Mouse (Mus musculus) forebrain, embryonic 13.5 days (tissue): ENCODE data around the gene Cyp1a1. TPM values are rescaled to one million over a fixed set of nuclear protein-coding genes. Genes with fewer than 3 reads are reported as not detected.

Experiments
- ATAC-seq: fragments of 200-750 bp; cut with Nextera tagmentation; 2 replicates; pipeline ENCODE4 v1.8.0; 2017
- H3K27ac ChIP-seq: fragments of 300-500 bp; sonication (generic); 2 replicates; pipeline ENCODE4 v1.5.1; 2015; ENCODE audit warnings: inconsistent platforms, mild to moderate bottlenecking, moderate library complexity
- H3K27me3 ChIP-seq: fragments of 300-500 bp; sonication (generic); 2 replicates; pipeline ENCODE4 v1.6.1; 2015; ENCODE audit warnings: mild to moderate bottlenecking, inconsistent platforms
- H3K36me3 ChIP-seq: fragments of 300-500 bp; sonication (generic); 2 replicates; pipeline ENCODE4 v1.6.1; 2015; ENCODE audit warnings: mild to moderate bottlenecking, inconsistent platforms; ENCODE audit not compliant: poor library complexity, severe bottlenecking
- H3K4me1 ChIP-seq: fragments of 300-500 bp; sonication (generic); 2 replicates; pipeline ENCODE4 v1.6.1; 2015; ENCODE audit warnings: inconsistent platforms
- H3K4me2 ChIP-seq: fragments of 300-500 bp; sonication (generic); 2 replicates; pipeline ENCODE4 v1.6.1; 2015; ENCODE audit warnings: inconsistent platforms, mild to moderate bottlenecking, moderate library complexity
- H3K4me3 ChIP-seq: fragments of 300-500 bp; sonication (generic); 2 replicates; pipeline ENCODE4 v1.5.1; 2015; ENCODE audit warnings: mild to moderate bottlenecking, inconsistent platforms
- H3K9ac ChIP-seq: fragments of 300-500 bp; sonication (generic); 2 replicates; pipeline ENCODE4 v1.6.1; 2015; ENCODE audit warnings: mild to moderate bottlenecking, inconsistent platforms
- H3K9me3 ChIP-seq: fragments of 300-500 bp; sonication (generic); replicated peaks from 2 replicates; pipeline ENCODE4 v1.6.1; 2016; ENCODE audit warnings: inconsistent platforms
- WGBS: fragments of 180-500 bp; shearing (Covaris S2); methylation state at CpG from one replicate; pipeline ENCODE4 v1.1.7; 2015; 5-methylcytosine and 5-hydroxymethylcytosine counted together
- polyA plus RNA-seq: library from polyadenylated mRNA; unstranded; fragments of >200 nt; fragmentation: Nextera tagmentation; extraction: Ambion mirVana; gene quantifications from 2 replicates; pipeline ENCODE4 v1.2.1, GENCODE M21; 2015

Cyp1a1 gene
- polyA plus RNA-seq, 1 experiment from 2014 or later = not detected

DNA sequence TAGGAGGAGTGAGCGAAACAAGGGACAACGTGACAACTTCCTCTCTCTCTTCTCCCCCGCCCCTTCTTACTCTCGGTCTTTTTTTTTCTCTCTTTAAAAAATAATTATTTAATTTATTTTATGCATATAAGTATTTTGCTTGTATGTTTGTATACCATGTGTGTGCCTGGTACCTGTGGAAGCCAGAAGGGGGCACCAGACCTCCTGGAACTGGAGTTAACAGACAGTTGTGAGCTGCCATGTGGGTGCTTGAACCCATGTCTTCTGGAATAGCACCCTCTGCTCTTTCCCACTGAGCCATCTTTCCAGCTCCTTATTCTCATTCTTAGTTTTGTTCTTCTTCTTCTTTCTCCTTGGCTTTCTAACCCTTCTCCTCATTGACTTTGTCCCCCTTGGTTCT lies 28.8 kb upstream of the Cyp1a1 start:
- Histone ChIP-seq H3K9ac (no peak overlapping the region), H3K4me3 (no peak overlapping the region), H3K4me1 (peaks cover 4% of the 10 kb centered on the region), H3K9me3 (no peaks in the 10 kb centered on the region), H3K36me3 (no peaks in the 10 kb centered on the region), H3K4me2 (no peak overlapping the region), H3K27me3 (0 out of 2 replicates have a peak, but pooled peaks cover 5% of the 10 kb centered on the region), H3K27ac (no peak overlapping the region)
- 80% methylated on average over 4 of the region's 4 CpGs for WGBS
- no peak for ATAC-seq

DNA sequence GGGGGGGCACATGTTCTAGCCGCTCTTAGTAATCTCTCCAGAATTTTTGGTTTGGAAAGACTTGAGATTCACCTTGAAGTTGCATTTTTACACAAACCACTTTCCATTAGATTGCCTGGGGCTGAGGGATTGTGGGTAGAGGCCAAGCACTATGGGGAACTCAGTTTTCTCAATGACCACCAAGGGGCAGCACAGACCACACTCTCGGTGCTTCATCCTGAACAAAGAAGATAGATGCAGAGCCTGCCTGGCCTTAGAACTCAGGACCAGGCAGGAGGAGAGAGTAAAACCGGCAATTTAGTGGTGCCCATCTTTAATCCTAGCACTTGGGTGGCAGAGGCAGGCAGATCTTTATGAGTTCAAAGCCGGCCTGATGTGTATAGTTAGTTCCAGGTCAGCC lies 28.0 kb upstream of the Cyp1a1 start:
- Histone ChIP-seq H3K4me1 (peaks cover 4% of the 10 kb centered on the region), H3K9ac (no peak overlapping the region), H3K27ac (no peak overlapping the region), H3K4me3 (no peak overlapping the region), H3K4me2 (no peak overlapping the region), H3K36me3 (no peaks in the 10 kb centered on the region), H3K27me3 (no peaks in the 10 kb centered on the region), H3K9me3 (no peaks in the 10 kb centered on the region)
- 23% methylated on average over 4 of the region's 4 CpGs for WGBS
- ATAC-seq = peak; percentile 69

- H3K27me3 ChIP-seq = no peaks in the 10 kb centered on the region
- no peak overlapping the region for H3K4me3 ChIP-seq
- no peak for ATAC-seq
- 85% methylated on average over 6 of the region's 6 CpGs for WGBS
- H3K36me3 ChIP-seq = no peaks in the 10 kb centered on the region
- H3K9ac ChIP-seq = no peak overlapping the region
- H3K4me1 ChIP-seq = peaks cover 4% of the 10 kb centered on the region
- H3K4me2 ChIP-seq = no peak overlapping the region
- no peaks in the 10 kb centered on the region for H3K9me3 ChIP-seq
- H3K27ac ChIP-seq = no peak overlapping the region
Measured at GRCm38 (mm10) chr9:57660501-57660900, 27.2 kb upstream of the Cyp1a1 start.

DNA sequence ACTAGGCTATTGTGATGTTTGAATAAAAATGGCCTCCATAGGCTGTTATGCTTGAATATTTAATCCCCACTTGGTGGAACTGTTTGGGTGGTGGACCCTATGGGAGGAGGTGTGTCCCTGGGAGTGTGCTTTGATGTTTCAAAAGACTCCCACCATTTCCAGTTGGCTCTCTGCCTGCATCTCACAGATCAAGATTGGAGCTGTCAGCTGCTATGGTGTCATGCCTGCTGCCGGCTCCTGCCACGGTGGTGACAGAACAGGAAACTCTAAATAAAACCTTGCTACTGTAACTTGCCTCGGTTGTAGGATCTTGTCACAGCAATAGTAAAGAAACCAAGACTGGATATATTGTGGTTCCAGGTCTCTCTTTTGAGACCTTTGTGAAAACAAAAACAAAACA lies 26.2 kb upstream of the Cyp1a1 start:
- Histone ChIP-seq H3K9ac (no peak overlapping the region), H3K4me1 (no peaks in the 10 kb centered on the region), H3K27me3 (peaks cover 1% of the 10 kb centered on the region; the same call in 1 of the 2 replicates), H3K27ac (no peak overlapping the region), H3K4me3 (no peak overlapping the region), H3K36me3 (no peaks in the 10 kb centered on the region), H3K9me3 (no peaks in the 10 kb centered on the region), H3K4me2 (no peak overlapping the region)
- WGBS = 67% methylated on average over 3 of the region's 3 CpGs
- no peak for ATAC-seq

- peaks cover 3% of the 10 kb centered on the region; the same call in 1 of the 2 replicates for H3K27me3 ChIP-seq
- H3K4me1 ChIP-seq = no peaks in the 10 kb centered on the region
- H3K4me2 ChIP-seq = no peak overlapping the region
- H3K9ac ChIP-seq = no peak overlapping the region
- H3K27ac ChIP-seq = no peak overlapping the region
- ATAC-seq = no peak
- H3K36me3 ChIP-seq = no peaks in the 10 kb centered on the region
- H3K4me3 ChIP-seq = no peak overlapping the region
- no peaks in the 10 kb centered on the region for H3K9me3 ChIP-seq
- 76% methylated on average over 7 of the region's 7 CpGs for WGBS
Measured at GRCm38 (mm10) chr9:57664616-57665015, 23.1 kb upstream of the Cyp1a1 start.

GRCm38 (mm10) chr9:57666536-57666935 lies 21.2 kb upstream of the Cyp1a1 start:
- Histone ChIP-seq H3K4me3 (no peak overlapping the region), H3K36me3 (no peaks in the 10 kb centered on the region), H3K9ac (no peak overlapping the region), H3K9me3 (no peaks in the 10 kb centered on the region), H3K27me3 (peaks cover 3% of the 10 kb centered on the region; the same call in 1 of the 2 replicates), H3K27ac (no peak overlapping the region), H3K4me2 (no peak overlapping the region), H3K4me1 (no peaks in the 10 kb centered on the region)
- 89% methylated on average over 8 of the region's 8 CpGs for WGBS
- no peak for ATAC-seq

- H3K36me3 ChIP-seq = no peaks in the 10 kb centered on the region
- H3K9ac ChIP-seq = no peak overlapping the region
- H3K4me1 ChIP-seq = no peaks in the 10 kb centered on the region
- no peak for ATAC-seq
- H3K4me2 ChIP-seq = no peak overlapping the region
- no peaks in the 10 kb centered on the region for H3K9me3 ChIP-seq
- 83% methylated on average over 3 of the region's 3 CpGs for WGBS
- no peak overlapping the region for H3K4me3 ChIP-seq
- H3K27ac ChIP-seq = no peak overlapping the region
- peaks cover 3% of the 10 kb centered on the region; the same call in 1 of the 2 replicates for H3K27me3 ChIP-seq
Measured at GRCm38 (mm10) chr9:57667136-57667535, 20.6 kb upstream of the Cyp1a1 start.

DNA sequence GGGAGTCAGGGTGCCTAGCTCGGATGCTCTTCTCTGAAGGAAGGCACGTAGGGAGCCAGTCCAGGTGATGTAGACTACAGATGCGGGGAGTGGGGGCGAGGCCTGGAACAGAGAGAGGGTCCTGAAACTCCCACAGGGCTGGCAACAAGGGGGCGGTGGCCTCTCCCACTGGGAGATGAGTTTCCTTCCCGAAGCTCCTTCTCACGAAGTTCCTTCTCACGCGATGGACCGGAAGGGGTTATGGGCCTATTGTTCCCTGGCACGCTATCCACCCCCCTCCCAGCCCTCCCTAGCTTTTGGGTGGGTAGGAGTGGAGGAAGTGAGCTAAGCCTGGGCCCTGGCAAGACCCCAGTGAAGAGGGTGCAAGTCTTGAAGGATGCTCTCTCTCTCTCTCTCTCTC lies 19.9 kb upstream of the Cyp1a1 start:
- H3K9me3 ChIP-seq = no peaks in the 10 kb centered on the region
- H3K4me1 ChIP-seq = no peaks in the 10 kb centered on the region
- ATAC-seq = no peak
- 57% methylated on average over 11 of the region's 11 CpGs for WGBS
- H3K4me2 ChIP-seq = no peak overlapping the region
- no peak overlapping the region for H3K4me3 ChIP-seq
- no peak overlapping the region for H3K27ac ChIP-seq
- H3K27me3 ChIP-seq = peaks cover 3% of the 10 kb centered on the region; the same call in 1 of the 2 replicates
- H3K9ac ChIP-seq = no peak overlapping the region
- no peaks in the 10 kb centered on the region for H3K36me3 ChIP-seq

DNA sequence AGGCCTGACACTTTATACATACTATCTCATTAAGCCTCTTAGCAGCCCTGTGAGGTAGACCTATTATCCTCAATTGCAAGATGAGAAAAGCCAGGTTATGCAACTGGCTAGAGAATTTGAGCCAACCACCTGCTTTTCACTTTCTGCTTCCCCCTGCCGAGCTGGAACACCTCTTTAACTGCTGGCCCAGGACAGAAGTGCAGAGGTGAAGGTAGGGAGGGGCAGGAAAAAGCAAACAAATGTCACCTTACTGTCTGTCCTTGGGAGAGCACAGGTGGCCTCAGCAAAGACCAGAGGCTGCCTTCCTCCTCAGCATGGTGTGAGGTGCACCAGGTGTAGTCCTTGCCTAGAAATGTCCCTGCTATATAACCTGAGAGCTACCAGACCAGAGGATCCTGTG lies 19.5 kb upstream of the Cyp1a1 start:
- 44% methylated on average over 1 of the region's 1 CpGs for WGBS

GRCm38 (mm10) chr9:57669566-57669965 lies 18.2 kb upstream of the Cyp1a1 start:
- H3K4me1 ChIP-seq = no peaks in the 10 kb centered on the region
- no peak overlapping the region for H3K4me3 ChIP-seq
- WGBS = 84% methylated on average over 3 of the region's 3 CpGs
- H3K9ac ChIP-seq = no peak overlapping the region
- H3K9me3 ChIP-seq = no peaks in the 10 kb centered on the region
- H3K27ac ChIP-seq = no peak overlapping the region
- H3K4me2 ChIP-seq = no peak overlapping the region
- ATAC-seq = no peak
- H3K27me3 ChIP-seq = peaks cover 3% of the 10 kb centered on the region; the same call in 1 of the 2 replicates
- no peaks in the 10 kb centered on the region for H3K36me3 ChIP-seq

More for the DNA sequence above, 19.5 kb upstream of the Cyp1a1 start:
- Histone ChIP-seq H3K4me1 (no peaks in the 10 kb centered on the region), H3K4me3 (no peak overlapping the region), H3K9ac (no peak overlapping the region), H3K9me3 (no peaks in the 10 kb centered on the region), H3K27me3 (peaks cover 3% of the 10 kb centered on the region; the same call in 1 of the 2 replicates), H3K4me2 (no peak overlapping the region), H3K36me3 (no peaks in the 10 kb centered on the region), H3K27ac (no peak overlapping the region)
- ATAC-seq = no peak

DNA sequence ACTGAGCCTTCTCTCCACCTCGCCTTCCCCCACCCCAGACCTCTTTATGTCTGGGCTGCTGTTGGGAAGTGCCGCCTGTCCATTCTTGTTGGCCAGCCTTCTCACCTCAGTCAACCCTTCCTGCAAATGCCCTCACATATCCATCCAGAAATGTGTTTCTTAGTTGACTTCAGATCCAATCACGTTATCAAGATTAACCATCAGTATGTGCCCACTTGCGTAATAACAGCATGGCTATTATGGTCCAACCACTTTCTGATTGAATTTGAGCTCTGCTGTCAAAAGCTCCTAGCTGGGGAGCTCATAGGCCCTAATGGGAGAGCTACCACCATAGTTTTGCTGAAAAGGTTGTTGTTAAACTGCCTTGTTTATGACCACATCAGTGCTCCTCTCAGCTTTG lies 16.7 kb upstream of the Cyp1a1 start:
- no peak overlapping the region for H3K9ac ChIP-seq
- no peak overlapping the region for H3K4me3 ChIP-seq
- H3K9me3 ChIP-seq = no peaks in the 10 kb centered on the region
- no peak overlapping the region for H3K27ac ChIP-seq
- H3K36me3 ChIP-seq = no peaks in the 10 kb centered on the region
- peaks cover 3% of the 10 kb centered on the region; the same call in 1 of the 2 replicates for H3K27me3 ChIP-seq
- no peak overlapping the region for H3K4me2 ChIP-seq
- WGBS = 94% methylated on average over 4 of the region's 4 CpGs
- ATAC-seq = no peak
- no peaks in the 10 kb centered on the region for H3K4me1 ChIP-seq

GRCm38 (mm10) chr9:57671500-57671899 lies 16.2 kb upstream of the Cyp1a1 start:
- 90% methylated on average over 5 of the region's 5 CpGs for WGBS
- Histone ChIP-seq H3K4me2 (no peak overlapping the region), H3K27me3 (peaks cover 2% of the 10 kb centered on the region; the same call in 1 of the 2 replicates), H3K9ac (no peak overlapping the region), H3K4me1 (no peaks in the 10 kb centered on the region), H3K4me3 (no peak overlapping the region), H3K36me3 (no peaks in the 10 kb centered on the region), H3K9me3 (no peaks in the 10 kb centered on the region), H3K27ac (no peak overlapping the region)
- no peak for ATAC-seq

- no peak overlapping the region for H3K27ac ChIP-seq
- no peaks in the 10 kb centered on the region for H3K4me1 ChIP-seq
- H3K9ac ChIP-seq = no peak overlapping the region
- H3K9me3 ChIP-seq = no peaks in the 10 kb centered on the region
- no peaks in the 10 kb centered on the region for H3K36me3 ChIP-seq
- no peaks in the 10 kb centered on the region for H3K27me3 ChIP-seq
- H3K4me3 ChIP-seq = no peak overlapping the region
- ATAC-seq = no peak
- H3K4me2 ChIP-seq = no peak overlapping the region
- 84% methylated on average over 10 of the region's 10 CpGs for WGBS
Measured at GRCm38 (mm10) chr9:57681411-57681810, 6.3 kb upstream of the Cyp1a1 start.
